In the genomic region with DNA sequence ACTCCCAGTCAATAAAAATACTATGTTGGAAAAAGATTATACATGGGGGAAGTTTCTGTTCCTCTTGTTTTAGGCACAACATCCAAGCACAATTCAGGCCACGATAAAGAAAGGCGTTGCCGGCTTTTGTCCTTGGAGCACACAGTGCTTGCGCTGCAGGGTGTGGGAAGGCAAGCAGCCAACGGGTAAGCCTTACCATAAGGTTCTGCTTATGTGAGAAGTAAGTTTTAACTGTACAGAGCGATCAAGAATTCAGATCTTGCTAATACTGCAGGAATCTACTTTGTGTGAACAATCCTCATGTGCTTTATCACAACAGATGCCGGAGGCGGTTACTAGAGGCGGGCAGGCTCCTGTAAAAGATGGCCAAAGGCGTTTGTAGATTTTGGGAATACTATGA, we compare ENCODE assay signal across 20 mouse cellular contexts. TPM values are rescaled to one million over a fixed set of nuclear protein-coding genes. Genes with fewer than 3 reads are reported as not detected.
"Had no signal": no experiment of that assay in that cellular context is flagged by ENCODE, and none has a peak within 500 bp of the region (broad histone marks: within the 10 kb centered on the region; RNA-seq: fewer than 3 reads in every experiment).

No protein-coding gene starts in this region.

- H3K4me3 ChIP-seq: layer of hippocampus, adult 2 months; limb, embryonic 13.5 days; liver, embryonic 15.5 days; megakaryocyte, embryonic 14.5 days; midbrain, embryonic 15.5 days; neural tube, embryonic 13.5 days had no signal

- H3K27me3 ChIP-seq: limb, embryonic 13.5 days; liver, embryonic 15.5 days; midbrain, embryonic 15.5 days; neural tube, embryonic 13.5 days had no signal

- H3K27ac ChIP-seq: kidney, postnatal 0 days; layer of hippocampus, adult 2 months; limb, embryonic 13.5 days; liver, embryonic 15.5 days; midbrain, embryonic 15.5 days; neural tube, embryonic 13.5 days had no signal

- H3K4me1 ChIP-seq: limb, embryonic 13.5 days; liver, embryonic 15.5 days; midbrain, embryonic 15.5 days; neural tube, embryonic 13.5 days had no signal

- H3K36me3 ChIP-seq: limb, embryonic 13.5 days; liver, embryonic 15.5 days; midbrain, embryonic 15.5 days; neural tube, embryonic 13.5 days had no signal

- H3K9me3 ChIP-seq: limb, embryonic 13.5 days; liver, embryonic 15.5 days; midbrain, embryonic 15.5 days; neural tube, embryonic 13.5 days had no signal

- DNase-seq: kidney, adult 9 months; kidney, postnatal 36 days; lung, embryonic 14.5 days; lung, postnatal 10 days; lung, postnatal 4 days; retina, postnatal 1 day; thymus, adult 18-20 months; thymus, postnatal 14 days had no signal

RNA-seq across cellular contexts. Expression of a gene that starts 59.3 kb away (rescaled TPM):
- total RNA-seq: layer of hippocampus, adult 2 months; layer of hippocampus, postnatal 10 days; left cerebral cortex, postnatal 36 days had no signal
- polyA plus RNA-seq: kidney, postnatal 0 days; limb, embryonic 13.5 days; liver, embryonic 11.5 days; liver, embryonic 15.5 days; lung, embryonic 14.5 days; midbrain, embryonic 11.5 days; midbrain, embryonic 15.5 days; neural tube, embryonic 13.5 days; small intestine, adult 2 months had no signal
